Mouse (Mus musculus) Patski (cell line): Measurements from ENCODE around the gene Btg2. TPM values are rescaled to one million over a fixed set of nuclear protein-coding genes. Genes with fewer than 3 reads are reported as not detected.

Experiments used
- ATAC-seq: fragments of 100-300 bp; one replicate; pipeline ENCODE4 v1.8.0; 2021
- CTCF ChIA-PET: fragments of 350-600 bp; sonication (Branson Sonifier 250); formaldehyde crosslinking; loops from one replicate; lab custom pipeline; 2022; ENCODE audit warnings: inconsistent platforms; lab: Charles Lee
- POLR2A ChIA-PET: fragments of 350-600 bp; sonication (Branson Sonifier 250); formaldehyde crosslinking; loops from one replicate; lab custom pipeline; 2022; ENCODE audit warnings: antibody characterized with exemption, inconsistent platforms; lab: Charles Lee
- DNase-seq: peaks from one replicate; pipeline ENCODE4 v3.0.0-alpha.2; 2011; ENCODE audit warnings: low read depth, low spot score
- H3K27me3 ChIP-seq: fragments of 371-371 bp; one replicate; pipeline ENCODE4 v1.5.1; 2021
- CTCF ChIP-seq: fragments of 100-300 bp; IDR thresholded peaks from one replicate; pipeline ENCODE4 v1.5.1; 2021
- in situ Hi-C: fragments of 300-500 bp; cut with MboI; formaldehyde crosslinking; loops from 3 replicates; pipeline ENCODE4 v1.11.1; 2018; ENCODE audit warnings: low pct_unique_long_range_greater_than_20kb, mixed read lengths
- polyA plus RNA-seq: library from polyadenylated mRNA; unstranded; gene quantifications from one replicate; pipeline ENCODE4 v1.2.3, GENCODE M21; 2021

Btg2 gene
- polyA plus RNA-seq, 1 experiment from 2014 or later: 90.2 TPM

GRCm38 (mm10) chr1:134044805-134045204, 34.1 kb downstream of the Btg2 start:
- ChIA-PET POLR2A (no interaction called here), CTCF (interaction anchor here (1.0 to 3.7 kb wide), 5 partner anchors 67 to 138 kb away, joined by 3 to 30 read pairs (median 4); no protein-coding TSS in a partner anchor)
- ATAC-seq: no peak
- no peaks in the 10 kb centered on the region for H3K27me3 ChIP-seq
- no peak for TF ChIP-seq CTCF
- DNase-seq: no peak
- in situ Hi-C loops: loop anchor here (5.0 to 10.0 kb wide), 5 partner anchors 83 to 660 kb away; no protein-coding TSS in a partner anchor

DNA sequence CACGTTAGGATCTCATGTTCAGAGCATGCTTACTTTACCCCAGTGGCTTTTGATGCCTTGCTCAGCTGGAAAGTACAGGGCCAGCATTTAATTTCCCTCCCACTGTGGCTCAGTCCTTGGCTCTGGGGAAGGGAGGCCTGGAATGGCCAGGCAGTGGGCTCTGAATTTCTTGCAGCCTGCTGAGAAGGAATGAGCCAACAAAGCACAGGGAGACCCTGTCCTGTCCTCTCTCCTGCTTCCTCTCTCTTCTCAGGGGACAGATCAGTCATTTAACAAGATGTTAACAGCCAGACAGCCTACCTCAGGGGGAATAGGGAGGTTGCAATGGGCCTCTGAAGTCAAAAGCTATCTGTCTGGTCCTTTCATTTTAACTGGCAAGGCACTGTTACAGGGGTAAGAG, 36.6 kb downstream of the Btg2 start:
- no peak for ATAC-seq
- in situ Hi-C loops: loop anchor here (10.0 kb wide), 1 partner anchor 658 kb away; no protein-coding TSS in a partner anchor
- TF ChIP-seq CTCF: no peak
- ChIA-PET CTCF (interaction anchor here (1.6 kb wide), 1 partner anchor 10 kb away, joined by 4 read pairs; no protein-coding TSS in a partner anchor), POLR2A (no interaction called here)
- no peaks in the 10 kb centered on the region for H3K27me3 ChIP-seq
- DNase-seq: no peak

DNA sequence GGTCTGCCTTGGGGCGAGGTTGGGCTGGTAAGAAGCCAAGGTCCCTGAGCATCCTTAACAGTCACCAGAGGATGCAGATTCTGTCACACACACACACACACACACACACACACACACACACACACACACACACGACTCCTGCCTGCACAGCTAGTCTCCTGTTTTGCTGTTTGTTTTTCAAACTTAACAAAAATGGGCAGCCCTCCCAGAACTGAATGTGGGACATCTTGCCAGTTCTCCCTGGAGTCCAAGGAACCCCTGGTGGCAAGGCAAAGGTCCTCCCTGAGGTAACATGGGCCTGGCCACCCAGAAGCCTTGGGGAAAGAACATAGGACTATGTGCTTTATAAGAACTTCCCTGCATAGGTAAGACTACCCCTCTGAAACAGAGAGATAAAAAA, 37.0 kb downstream of the Btg2 start:
- no peak for TF ChIP-seq CTCF
- no peak for ATAC-seq
- in situ Hi-C loops: loop anchor here (10.0 kb wide), 1 partner anchor 657 kb away; no protein-coding TSS in a partner anchor
- H3K27me3 ChIP-seq: no peaks in the 10 kb centered on the region
- CTCF ChIA-PET: no interaction called here
- no peak for DNase-seq
- POLR2A ChIA-PET: no interaction called here

DNA sequence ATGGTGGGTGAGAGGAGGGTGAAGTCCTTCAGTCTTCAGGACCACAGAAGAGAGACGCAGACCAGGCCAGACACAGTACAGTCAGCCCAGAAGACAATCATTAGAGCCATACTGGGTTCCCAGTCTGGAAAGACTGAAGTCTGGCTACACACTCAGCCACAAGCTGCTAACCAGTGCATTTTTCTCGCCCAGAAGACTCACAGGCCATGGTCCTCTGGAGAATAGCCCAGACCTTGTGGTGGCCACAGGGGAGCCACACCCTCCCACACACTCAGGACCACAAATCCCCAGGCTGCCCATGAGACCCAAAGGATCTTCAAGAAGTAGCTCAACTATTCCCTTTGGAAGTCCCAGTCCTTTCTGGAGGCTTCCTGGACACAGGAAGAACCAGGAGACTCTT, 39.6 kb downstream of the Btg2 start:
- no peak for TF ChIP-seq CTCF
- ChIA-PET POLR2A (interaction anchor here (0.6 to 1.1 kb wide), 2 partner anchors 11 to 13 kb away, joined by 3 read pairs; no protein-coding TSS in a partner anchor), CTCF (no interaction called here)
- in situ Hi-C loops: no loop called here
- DNase-seq (peak; percentile 19), ATAC-seq (no peak)
- H3K27me3 ChIP-seq: no peaks in the 10 kb centered on the region

GRCm38 (mm10) chr1:134038336-134038735, 40.6 kb downstream of the Btg2 start:
- DNase-seq: no peak
- no peak for ATAC-seq
- POLR2A ChIA-PET: no interaction called here
- in situ Hi-C loops: no loop called here
- CTCF ChIA-PET: no interaction called here
- no peaks in the 10 kb centered on the region for H3K27me3 ChIP-seq
- no peak for TF ChIP-seq CTCF

DNA sequence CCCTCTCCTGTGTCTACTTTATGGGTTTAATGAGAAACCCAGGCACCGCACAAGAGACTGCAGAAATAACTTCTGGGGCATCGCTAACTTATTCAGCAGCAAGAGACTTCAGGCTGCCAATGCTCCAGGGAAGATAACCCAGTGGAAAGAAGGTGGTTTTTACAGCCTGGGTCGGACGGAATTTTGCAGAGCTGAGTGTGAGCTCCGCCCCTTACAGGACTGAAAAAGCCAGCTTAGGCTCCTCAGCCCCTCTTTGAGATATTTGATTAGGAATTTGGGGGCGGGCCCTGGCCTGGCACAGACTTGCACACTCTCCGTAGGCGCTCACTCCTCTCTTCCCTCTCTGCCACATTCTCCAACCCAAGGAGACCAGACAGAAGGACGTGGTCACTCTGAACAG, 41.7 kb downstream of the Btg2 start, which contains the start of gene Fmod:
Gene Fmod, plus strand, starts transcription at position 83 of the 400 bp plus-strand sequence.
- ATAC-seq: no peak
- no peak for DNase-seq
- H3K27me3 ChIP-seq: no peaks in the 10 kb centered on the region
- no peak for TF ChIP-seq CTCF
- in situ Hi-C loops: no loop called here
- ChIA-PET CTCF (interaction anchor here (1.5 kb wide), 1 partner anchor 13 kb away, joined by 3 read pairs; no protein-coding TSS in a partner anchor), POLR2A (no interaction called here)

GRCm38 (mm10) chr1:134036492-134036891, 42.4 kb downstream of the Btg2 start:
- ATAC-seq (no peak), DNase-seq (no peak)
- no peaks in the 10 kb centered on the region for H3K27me3 ChIP-seq
- in situ Hi-C loops: no loop called here
- CTCF ChIA-PET: interaction anchor here (0.7 to 1.5 kb wide), 2 partner anchors 11 to 13 kb away, joined by 3 read pairs; no protein-coding TSS in a partner anchor
- POLR2A ChIA-PET: no interaction called here
- peak; percentile 61 for TF ChIP-seq CTCF

DNA sequence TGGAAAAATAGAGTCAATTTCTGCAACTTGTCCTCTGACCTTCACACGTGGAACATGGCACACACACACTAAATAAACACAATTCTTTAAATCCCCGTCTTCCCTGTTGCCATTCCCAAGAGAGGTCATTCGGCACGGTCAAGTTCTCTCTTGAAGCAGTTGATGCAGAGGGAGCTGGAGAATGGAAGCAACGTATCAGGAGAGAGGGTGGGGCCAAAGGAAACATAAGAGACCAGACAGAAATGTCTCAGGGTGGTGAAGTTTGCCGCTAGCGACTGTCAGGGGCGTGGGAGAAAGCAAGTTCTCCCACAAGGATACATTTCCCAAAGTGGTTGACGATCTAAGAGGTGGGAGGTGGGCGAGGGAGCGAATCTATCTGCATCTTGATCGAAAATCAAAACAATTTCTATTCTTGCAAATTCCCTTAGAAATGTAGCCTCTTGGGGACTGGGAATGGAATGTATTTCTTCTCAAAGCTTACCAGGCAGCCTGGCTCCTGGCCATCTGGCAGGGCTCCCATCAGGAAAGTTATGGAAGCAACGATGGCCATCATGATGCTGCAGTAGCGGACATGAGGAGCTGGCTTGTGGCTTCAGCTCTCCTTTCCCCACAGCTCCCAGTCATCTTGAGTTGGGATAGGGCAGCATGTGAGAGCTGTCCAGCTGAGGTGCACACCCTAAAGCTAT, 50.6 kb downstream of the Btg2 start:
- no peak for TF ChIP-seq CTCF
- no peaks in the 10 kb centered on the region for H3K27me3 ChIP-seq
- CTCF ChIA-PET: interaction anchor here (1.1 kb wide), 1 partner anchor 19 kb away, joined by 3 read pairs; no protein-coding TSS in a partner anchor
- in situ Hi-C loops: no loop called here
- DNase-seq (no peak), ATAC-seq (no peak)
- POLR2A ChIA-PET: interaction anchor here (0.6 kb wide), 1 partner anchor 11 kb away, joined by 3 read pairs; no protein-coding TSS in a partner anchor

GRCm38 (mm10) chr1:134026741-134027140, 52.2 kb downstream of the Btg2 start:
- ChIA-PET CTCF (no interaction called here), POLR2A (no interaction called here)
- no peaks in the 10 kb centered on the region for H3K27me3 ChIP-seq
- DNase-seq (no peak), ATAC-seq (no peak)
- in situ Hi-C loops: no loop called here
- no peak for TF ChIP-seq CTCF

GRCm38 (mm10) chr1:134025975-134026374, 52.9 kb downstream of the Btg2 start:
- POLR2A ChIA-PET: interaction anchor here (0.6 kb wide), 1 partner anchor 13 kb away, joined by 3 read pairs; no protein-coding TSS in a partner anchor
- in situ Hi-C loops: no loop called here
- no peaks in the 10 kb centered on the region for H3K27me3 ChIP-seq
- TF ChIP-seq CTCF: no peak
- CTCF ChIA-PET: no interaction called here
- DNase-seq: no peak
- ATAC-seq: no peak

Other genes with a start within 250 kb of the Btg2 start
- gene Optc, start 171.1 kb downstream of the Btg2 start, polyA plus RNA-seq: 0.04 TPM
- 0.05 TPM for gene Prelp, start 157.7 kb downstream of the Btg2 start, polyA plus RNA-seq
- gene Fmod, start 41.9 kb downstream of the Btg2 start, polyA plus RNA-seq: 0.10 TPM
- not detected for gene Chit1, start 32.1 kb upstream of the Btg2 start, polyA plus RNA-seq
- gene Chil1, start 103.1 kb upstream of the Btg2 start, polyA plus RNA-seq: 1.6 TPM
- gene Mybph, start 114.3 kb upstream of the Btg2 start, polyA plus RNA-seq: not detected
- gene Adora1, start 156.3 kb upstream of the Btg2 start, polyA plus RNA-seq: 2.4 TPM
- gene Myog, start 210.9 kb upstream of the Btg2 start, polyA plus RNA-seq: not detected